Mouse (Mus musculus): Measurements from ENCODE around the gene Dlgap4. TPM values are rescaled to one million over a fixed set of nuclear protein-coding genes. Genes with fewer than 3 reads are reported as not detected.
"Not testable (repeated sequence)": the region's sequence is repeated elsewhere in the genome, so short reads cannot be mapped to it uniquely, and the experiment has no call there.

Gene Dlgap4
- polyA plus RNA-seq, 2 experiments = 94.1 to 100 TPM

DNA sequence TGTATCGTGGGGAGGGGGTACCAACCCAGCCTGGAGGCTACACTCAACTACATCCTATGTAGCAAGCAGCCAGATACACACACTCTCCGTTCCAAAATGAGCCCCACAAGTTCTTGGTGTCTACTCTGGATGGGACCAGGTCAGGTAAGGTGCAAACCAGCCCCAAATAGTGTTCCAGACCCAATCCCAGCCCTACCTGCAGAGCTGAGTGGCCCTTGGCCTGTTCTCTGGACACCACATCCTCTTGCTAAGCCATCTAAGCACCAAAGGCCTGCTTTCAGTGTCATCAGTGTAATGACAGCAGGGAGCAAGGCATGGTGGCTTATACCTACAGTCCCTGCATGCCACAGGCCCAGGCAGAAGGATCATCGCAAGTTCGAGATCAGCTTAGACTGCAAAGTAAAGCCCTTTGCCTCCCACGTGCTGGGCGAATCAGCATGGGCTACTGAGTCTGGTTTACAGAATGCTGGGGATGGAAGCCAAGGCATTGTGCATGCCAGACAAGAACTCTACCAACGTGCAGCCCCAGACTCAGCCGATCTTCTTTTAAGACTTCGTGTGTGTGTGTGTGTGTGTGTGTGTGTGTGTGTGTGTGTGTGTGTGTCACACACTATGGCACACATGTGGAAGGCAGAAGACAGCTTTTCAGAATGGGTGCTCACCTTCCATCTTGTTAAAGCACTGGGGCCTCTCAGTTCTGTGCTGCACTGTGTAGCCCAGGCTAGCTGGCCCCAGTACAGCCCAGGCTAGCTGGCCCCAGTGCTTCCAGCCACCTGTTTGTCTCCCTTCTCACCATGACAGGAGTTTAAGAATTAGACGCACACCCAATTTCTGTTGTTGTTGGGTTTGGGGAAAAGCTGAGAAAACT, 169.2 kb downstream of the Dlgap4 start:
- no peak overlapping the region for H3K4me3 ChIP-seq (replicated peaks; ENCODE audit: low read length)
- no peaks in the 10 kb centered on the region for H3K9me3 ChIP-seq (ENCODE audit: control insufficient read depth, low read length)
- TF ChIP-seq POLR2A (IDR thresholded peaks at IDR 0.05; ENCODE audit: borderline replicate concordance, extremely low read depth, insufficient read depth, insufficient read length) = no peak
- ATAC-seq (ENCODE audit: low FRiP score, low read depth) (no peak), DNase-seq (ENCODE audit: low spot score) (no peak)
- no peak overlapping the region for H3K9ac ChIP-seq (ENCODE audit: low read depth, low read length, severe bottlenecking)
- no peaks in the 10 kb centered on the region for H3K27me3 ChIP-seq (ENCODE audit: control insufficient read depth, insufficient read depth, low read length)
- 81% methylated on average over 10 of the region's 10 CpGs for WGBS
- H3K36me3 ChIP-seq (ENCODE audit: control insufficient read depth, insufficient read depth, low read length) = no peaks in the 10 kb centered on the region
- H3K27ac ChIP-seq (replicated peaks; ENCODE audit: low read depth, low read length) = no peak overlapping the region
- H3K4me1 ChIP-seq (ENCODE audit: control insufficient read depth, insufficient read depth, low read length) = no peaks in the 10 kb centered on the region; the same call in 1 of the 2 replicates
- H3K4me2 ChIP-seq (replicated peaks; ENCODE audit: low read depth, low read length, severe bottlenecking) = no peak overlapping the region

- H3K27ac ChIP-seq (replicated peaks; ENCODE audit: low read depth, low read length) = no peak overlapping the region
- no peaks in the 10 kb centered on the region for H3K9me3 ChIP-seq (ENCODE audit: control insufficient read depth, low read length)
- no peak for TF ChIP-seq POLR2A (IDR thresholded peaks at IDR 0.05; ENCODE audit: borderline replicate concordance, extremely low read depth, insufficient read depth, insufficient read length)
- H3K4me2 ChIP-seq (replicated peaks; ENCODE audit: low read depth, low read length, severe bottlenecking) = no peak overlapping the region
- no peaks in the 10 kb centered on the region for H3K36me3 ChIP-seq (ENCODE audit: control insufficient read depth, insufficient read depth, low read length)
- no peaks in the 10 kb centered on the region for H3K27me3 ChIP-seq (ENCODE audit: control insufficient read depth, insufficient read depth, low read length)
- H3K9ac ChIP-seq (ENCODE audit: low read depth, low read length, severe bottlenecking) = no peak overlapping the region
- no peak for DNase-seq (ENCODE audit: low spot score)
- no peak for ATAC-seq (ENCODE audit: low FRiP score, low read depth)
- H3K4me3 ChIP-seq (replicated peaks; ENCODE audit: low read length) = no peak overlapping the region
- no peaks in the 10 kb centered on the region; the same call in 1 of the 2 replicates for H3K4me1 ChIP-seq (ENCODE audit: control insufficient read depth, insufficient read depth, low read length)
- WGBS = 76% methylated on average over 9 of the region's 9 CpGs
Measured at GRCm38 (mm10) chr2:156783349-156783728, 169.8 kb downstream of the Dlgap4 start.

GRCm38 (mm10) chr2:156784016-156784585, 170.6 kb downstream of the Dlgap4 start:
- Histone ChIP-seq H3K4me1 (ENCODE audit: control insufficient read depth, insufficient read depth, low read length) (no peaks in the 10 kb centered on the region; the same call in 1 of the 2 replicates), H3K27ac (replicated peaks; ENCODE audit: low read depth, low read length) (no peak overlapping the region), H3K36me3 (ENCODE audit: control insufficient read depth, insufficient read depth, low read length) (no peaks in the 10 kb centered on the region), H3K4me3 (replicated peaks; ENCODE audit: low read length) (no peak overlapping the region), H3K9me3 (ENCODE audit: control insufficient read depth, low read length) (no peaks in the 10 kb centered on the region), H3K9ac (ENCODE audit: low read depth, low read length, severe bottlenecking) (no peak overlapping the region), H3K4me2 (replicated peaks; ENCODE audit: low read depth, low read length, severe bottlenecking) (no peak overlapping the region), H3K27me3 (ENCODE audit: control insufficient read depth, insufficient read depth, low read length) (no peaks in the 10 kb centered on the region)
- 51% methylated on average over 7 of the region's 7 CpGs for WGBS
- ATAC-seq (ENCODE audit: low FRiP score, low read depth) = no peak
- DNase-seq (ENCODE audit: low spot score) = no peak
- no peak for TF ChIP-seq POLR2A (IDR thresholded peaks at IDR 0.05; ENCODE audit: borderline replicate concordance, extremely low read depth, insufficient read depth, insufficient read length)

DNA sequence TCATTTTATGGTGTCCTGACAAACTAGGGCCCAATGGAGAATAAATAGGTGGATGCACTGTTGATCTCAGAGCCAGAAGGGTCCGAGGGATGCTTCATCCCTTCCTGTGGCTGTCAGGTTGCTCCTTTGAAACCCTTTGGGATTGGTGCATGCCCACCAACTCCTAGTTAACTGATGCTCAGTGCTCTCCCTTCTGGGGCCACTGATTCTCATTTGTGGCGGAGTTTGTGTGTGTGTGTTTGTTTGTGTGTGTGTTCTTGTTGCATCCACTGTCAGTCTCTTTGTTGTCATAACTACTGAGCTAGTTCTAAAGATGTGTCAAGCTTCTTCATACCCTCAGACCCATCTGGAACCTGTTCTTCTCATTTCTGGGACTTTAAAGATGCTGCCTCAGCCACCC, 171.4 kb downstream of the Dlgap4 start:
- Histone ChIP-seq H3K36me3 (ENCODE audit: control insufficient read depth, insufficient read depth, low read length) (no peaks in the 10 kb centered on the region), H3K4me3 (replicated peaks; ENCODE audit: low read length) (no peak overlapping the region), H3K27me3 (ENCODE audit: control insufficient read depth, insufficient read depth, low read length) (no peaks in the 10 kb centered on the region), H3K9me3 (ENCODE audit: control insufficient read depth, low read length) (no peaks in the 10 kb centered on the region), H3K9ac (ENCODE audit: low read depth, low read length, severe bottlenecking) (no peak overlapping the region), H3K4me1 (ENCODE audit: control insufficient read depth, insufficient read depth, low read length) (no peaks in the 10 kb centered on the region; the same call in 1 of the 2 replicates), H3K27ac (replicated peaks; ENCODE audit: low read depth, low read length) (no peak overlapping the region), H3K4me2 (replicated peaks; ENCODE audit: low read depth, low read length, severe bottlenecking) (no peak overlapping the region)
- no peak for TF ChIP-seq POLR2A (IDR thresholded peaks at IDR 0.05; ENCODE audit: borderline replicate concordance, extremely low read depth, insufficient read depth, insufficient read length)
- 90% methylated on average over 2 of the region's 2 CpGs for WGBS
- no peak for ATAC-seq (ENCODE audit: low FRiP score, low read depth)
- DNase-seq (ENCODE audit: low spot score) = no peak

DNA sequence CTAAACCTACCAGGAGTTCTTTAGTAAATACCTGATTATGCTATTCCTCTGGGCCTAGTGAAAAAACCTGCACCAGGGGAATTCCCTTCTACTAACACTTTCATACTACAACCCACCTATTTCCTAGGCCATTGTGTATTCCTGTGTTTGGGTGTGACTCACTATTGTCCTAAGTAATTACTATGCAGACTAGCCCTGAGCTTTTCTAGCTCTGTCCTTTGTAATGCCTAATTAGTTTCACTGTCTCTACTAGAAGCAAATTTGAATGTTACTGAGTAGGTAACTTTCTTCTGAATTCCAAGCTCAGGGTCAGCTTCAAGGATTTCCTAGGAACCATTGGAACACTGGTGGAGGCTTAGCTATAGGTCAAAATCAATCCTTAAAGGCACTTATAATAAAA, 172.9 kb downstream of the Dlgap4 start:
- not testable (repeated sequence) for H3K4me1 ChIP-seq (ENCODE audit: control insufficient read depth, insufficient read depth, low read length); H3K9me3 ChIP-seq (ENCODE audit: control insufficient read depth, low read length); H3K9ac ChIP-seq (ENCODE audit: low read depth, low read length, severe bottlenecking); H3K4me3 ChIP-seq (replicated peaks; ENCODE audit: low read length); H3K4me2 ChIP-seq (replicated peaks; ENCODE audit: low read depth, low read length, severe bottlenecking); DNase-seq (ENCODE audit: low spot score); H3K36me3 ChIP-seq (ENCODE audit: control insufficient read depth, insufficient read depth, low read length); H3K27me3 ChIP-seq (ENCODE audit: control insufficient read depth, insufficient read depth, low read length); H3K27ac ChIP-seq (replicated peaks; ENCODE audit: low read depth, low read length); ATAC-seq (ENCODE audit: low FRiP score, low read depth)

All from limb, embryonic 14.5 days (tissue).